ENCODE assay signal across 23 mouse cellular contexts in the genomic region with DNA sequence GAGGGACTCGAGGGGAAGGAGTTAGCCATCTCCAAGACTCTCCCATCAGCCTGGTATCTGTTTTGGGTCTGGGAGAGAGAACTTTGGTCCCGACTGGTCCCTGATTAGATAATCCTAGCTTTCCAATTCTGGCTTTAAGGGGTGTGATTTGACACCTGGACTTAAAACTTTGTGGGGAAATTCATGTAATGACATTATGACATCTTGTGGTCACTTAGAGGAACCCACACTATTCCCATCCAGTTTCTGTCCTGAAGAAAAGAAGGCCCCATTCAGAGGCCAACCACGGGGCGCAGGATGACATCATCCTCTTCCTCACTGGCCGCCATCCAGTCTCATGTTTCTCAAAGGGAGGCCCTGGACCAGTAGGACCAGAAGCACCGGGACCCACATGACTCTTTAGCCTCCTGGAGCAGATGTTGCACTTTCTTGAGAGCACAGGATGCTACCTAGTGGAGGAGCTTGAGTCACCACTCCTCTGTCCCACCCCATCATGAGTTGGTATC.
DNase-seq lines count a peak whose midpoint lies in the region; ATAC-seq and TF ChIP-seq lines count a peak whose summit lies in the region.
"Had no signal": no experiment of that assay in that cellular context is flagged by ENCODE, and none has a peak within 500 bp of the region (broad histone marks: within the 10 kb centered on the region; RNA-seq: fewer than 3 reads in every experiment).

No protein-coding gene starts in this region.

- H3K9me3 ChIP-seq in heart, postnatal 0 days (replicated peaks; ENCODE audit: control insufficient read depth, low read length) = no peaks in the 10 kb centered on the region
- no peaks in the 10 kb centered on the region for H3K9me3 ChIP-seq in CH12.LX (replicated peaks; ENCODE audit: low read length)
- H3K9me3 ChIP-seq: embryonic facial prominence, embryonic 13.5 days; limb, embryonic 12.5 days; liver, embryonic 15.5 days; stomach, embryonic 15.5 days had no signal

- H3K27ac ChIP-seq in heart, postnatal 0 days (ENCODE audit: low read depth) = no peak overlapping the region
- no peak overlapping the region for H3K27ac ChIP-seq in liver, adult 2 months (replicated peaks; ENCODE audit: insufficient read depth, low read depth, low read length)
- no peak overlapping the region for H3K27ac ChIP-seq in CH12.LX (ENCODE audit: insufficient read depth, low read depth)
- H3K27ac ChIP-seq: embryonic facial prominence, embryonic 13.5 days; hindbrain, embryonic 14.5 days; limb, embryonic 12.5 days; liver, embryonic 15.5 days; stomach, embryonic 15.5 days had no signal

- TF ChIP-seq RAD21 in CH12.LX (IDR thresholded peaks at IDR 0.05; ENCODE audit: low read depth, low read length) = peak; percentile 61

- no peak for TF ChIP-seq EP300 in heart, postnatal 0 days (IDR thresholded peaks at IDR 0.05; ENCODE audit: low read depth)
- TF ChIP-seq EP300 in CH12.LX (IDR thresholded peaks at IDR 0.05; ENCODE audit: low read length) = peak; percentile 32; the same call in 1 of the 2 replicates

- TF ChIP-seq POLR2A in liver, adult 2 months (IDR thresholded peaks at IDR 0.05; ENCODE audit: extremely low read depth, insufficient read depth, low read length) = no peak
- no peak for TF ChIP-seq POLR2A in CH12.LX (IDR thresholded peaks at IDR 0.05; ENCODE audit: low read depth, low read length)

- in situ Hi-C loops in CH12.LX (cut with MboI; ENCODE audit: low pct_ligation_motif_present, low pct_unique_long_range_greater_than_20kb, low sequenced_read_pairs) = no loop called here

- DNase-seq in heart, postnatal 0 days (ENCODE audit: low spot score) = no peak
- DNase-seq in heart, adult 8-10 months (ENCODE audit: low spot score) = no peak
- peak; percentile 16 for DNase-seq in liver, adult 2 months (ENCODE audit: extremely low read depth, low read depth, low spot score)
- DNase-seq in liver (no peak), CH12.LX (ENCODE audit: extremely low read depth) (peak; percentile 23)
- DNase-seq: adrenal gland, postnatal 10 days; cerebellum, adult 9-11 months; gastrocnemius, postnatal 10 days; heart, postnatal 14 days; kidney, adult 18-20 months; kidney, postnatal 14 days; lung, postnatal 14 days; right cerebral cortex, postnatal 25 days had no signal

- no peaks in the 10 kb centered on the region for H3K79me2 ChIP-seq in liver, adult 2 months (ENCODE audit: control insufficient read depth, insufficient read depth, low read length)
- no peaks in the 10 kb centered on the region for H3K79me2 ChIP-seq in CH12.LX (replicated peaks; ENCODE audit: control insufficient read depth, extremely low read depth, insufficient read depth, poor library complexity, severe bottlenecking)

- H3K9ac ChIP-seq in heart, postnatal 0 days (replicated peaks; ENCODE audit: low read depth, low read length) = no peak overlapping the region
- no peak overlapping the region for H3K9ac ChIP-seq in liver, adult 2 months (ENCODE audit: low read depth, low read length)
- no peak overlapping the region for H3K9ac ChIP-seq in CH12.LX (ENCODE audit: insufficient read depth, low read depth)
- H3K9ac ChIP-seq: embryonic facial prominence, embryonic 13.5 days; hindbrain, embryonic 14.5 days; limb, embryonic 12.5 days; liver, embryonic 15.5 days; stomach, embryonic 15.5 days had no signal

- peak; percentile 34 for TF ChIP-seq CTCF in heart, postnatal 0 days (IDR thresholded peaks at IDR 0.05; ENCODE audit: low read depth)
- 0 out of 2 replicates have a peak, but pooled peaks have one; percentile 1 for TF ChIP-seq CTCF in liver, adult 2 months (IDR thresholded peaks at IDR 0.05; ENCODE audit: low read depth, low read length)
- TF ChIP-seq CTCF in CH12.LX (conservative IDR thresholded peaks at IDR 0.05 in 1 of 2, IDR thresholded peaks at IDR 0.05 in 1 of 2; ENCODE audit: low read depth in 2 of 2, low read length in 2 of 2) = peak in 1 of 2 experiments; percentile 54; a peak in 2 of 4 replicates

- peaks cover 14% of the 10 kb centered on the region for H3K4me1 ChIP-seq in heart, postnatal 0 days (ENCODE audit: control insufficient read depth, insufficient read depth)
- no peaks in the 10 kb centered on the region for H3K4me1 ChIP-seq in liver, adult 2 months (ENCODE audit: control insufficient read depth, insufficient read depth, low read length)
- H3K4me1 ChIP-seq in CH12.LX (ENCODE audit: control insufficient read depth in 1 of 2, insufficient read depth in 2 of 2) = peaks cover 13 to 60% of the 10 kb centered on the region in 2 experiments

- 0 out of 2 replicates have a peak, but pooled peaks cover 11% of the 10 kb centered on the region for H3K27me3 ChIP-seq in heart, postnatal 0 days (ENCODE audit: control insufficient read depth, insufficient read depth, low read length)
- no peaks in the 10 kb centered on the region for H3K27me3 ChIP-seq in liver, adult 2 months (ENCODE audit: control insufficient read depth, insufficient read depth, low read length)
- no peaks in the 10 kb centered on the region for H3K27me3 ChIP-seq in CH12.LX (replicated peaks)
- H3K27me3 ChIP-seq: embryonic facial prominence, embryonic 13.5 days; liver, embryonic 15.5 days; stomach, embryonic 15.5 days had no signal

- ATAC-seq in heart, postnatal 0 days (ENCODE audit: insufficient read depth, low read depth) = no peak
- ATAC-seq in monocyte, adult 5-6 weeks (replicated peaks; ENCODE audit: insufficient number of reproducible peaks, low FRiP score, low TSS enrichment, poor library complexity, severe bottlenecking) = 0 out of 2 replicates have a peak, but pooled peaks have one; percentile 28
- ATAC-seq in cerebellum, adult (ENCODE audit: insufficient number of reproducible peaks, low FRiP score, low TSS enrichment) = no peak
- ATAC-seq: forebrain, embryonic 14.5 days; midbrain, embryonic 16.5 days; Patski had no signal

- H3K4me3 ChIP-seq in heart, postnatal 0 days (ENCODE audit: low read depth, low read length) = no peak overlapping the region
- H3K4me3 ChIP-seq in liver, adult 2 months (ENCODE audit: insufficient read depth, low read depth, low read length) = no peak overlapping the region
- no peak overlapping the region for H3K4me3 ChIP-seq in CH12.LX (replicated peaks in 1 of 3; ENCODE audit: low read depth in 2 of 3, low read length in 2 of 3, poor library complexity in 1 of 3)
- H3K4me3 ChIP-seq: embryonic facial prominence, embryonic 13.5 days; limb, embryonic 12.5 days; liver, embryonic 15.5 days; stomach, embryonic 15.5 days had no signal

- no peak overlapping the region for H3K4me2 ChIP-seq in heart, postnatal 0 days (ENCODE audit: low read depth, low read length)
- H3K4me2 ChIP-seq in CH12.LX (ENCODE audit: insufficient read depth, low read depth, poor library complexity, severe bottlenecking) = no peak overlapping the region
- H3K4me2 ChIP-seq: embryonic facial prominence, embryonic 13.5 days; hindbrain, embryonic 14.5 days; limb, embryonic 12.5 days; liver, embryonic 15.5 days; stomach, embryonic 15.5 days had no signal

- H3K36me3 ChIP-seq in heart, postnatal 0 days (replicated peaks; ENCODE audit: control insufficient read depth, insufficient read depth, low read length) = no peaks in the 10 kb centered on the region
- H3K36me3 ChIP-seq in liver, adult 2 months (ENCODE audit: control insufficient read depth, insufficient read depth, low read length) = no peaks in the 10 kb centered on the region
- H3K36me3 ChIP-seq in CH12.LX (replicated peaks in 1 of 2; ENCODE audit: control insufficient read depth in 1 of 2, insufficient read depth in 1 of 2, low read length in 1 of 2) = no peaks in the 10 kb centered on the region
- H3K36me3 ChIP-seq: embryonic facial prominence, embryonic 13.5 days; limb, embryonic 12.5 days; liver, embryonic 15.5 days; stomach, embryonic 15.5 days had no signal

- dilution Hi-C loops in CH12.LX (cut with MboI; ENCODE audit: extremely low pct_ligation_motif_present, extremely low pct_unique_long_range_greater_than_20kb, low sequenced_read_pairs) = no loop called here

- WGBS in heart, postnatal 0 days = 33% methylated on average over 6 of the region's 6 CpGs
- WGBS in liver, adult 2 months = 60% methylated on average over 6 of the region's 6 CpGs

TF ChIP-seq in CH12.LX, 34 proteins besides CTCF, POLR2A, EP300 and RAD21:
- TF ChIP-seq ZC3H11A (IDR thresholded peaks at IDR 0.05; ENCODE audit: low read depth, low read length) (peak; percentile 13; the same call in 1 of the 2 replicates), ETS1 (conservative IDR thresholded peaks at IDR 0.05; ENCODE audit: low read depth, low read length) (no peak), IRF4 (IDR thresholded peaks at IDR 0.05; ENCODE audit: low read depth, low read length) (0 out of 2 replicates have a peak, but pooled peaks have one; percentile 18), SMC3 (IDR thresholded peaks at IDR 0.05; ENCODE audit: low read depth, low read length) (peak; percentile 45)

Comparison
In these comparisons a context has a peak if more than half of its experiments do, and no peak if none do; other contexts are left out.
1. DNase-seq: peak in liver, adult 2 months (single experiment) and CH12.LX (single experiment); none in heart, postnatal 0 days (single experiment), heart, adult 8-10 months (single experiment) and liver (single experiment).